Mouse (Mus musculus) forebrain, embryonic 12.5 days (tissue): ENCODE measurements at regions not wholly inside any gene's neighbourhood (a gene's known extent, or its start where the extent isn't known, plus 50 kb on each side); places are given as distances from the start of the nearest gene placed in this dataset.

Source experiments
- ATAC-seq: fragments of 200-750 bp; cut with Nextera tagmentation; 2 replicates; pipeline ENCODE4 v1.8.0; 2017; ENCODE audit warnings: moderate TSS enrichment; ENCODE audit not compliant: low FRiP score
- H3K27ac ChIP-seq: fragments of 300-500 bp; sonication (generic); 2 replicates; pipeline ENCODE4 v1.5.1; 2016; ENCODE audit warnings: mild to moderate bottlenecking
- H3K27me3 ChIP-seq: fragments of 300-500 bp; sonication (generic); 2 replicates; pipeline ENCODE4 v1.6.1; 2016; ENCODE audit warnings: mild to moderate bottlenecking
- H3K36me3 ChIP-seq: fragments of 300-500 bp; sonication (generic); replicated peaks from 2 replicates; pipeline ENCODE4 v1.6.1; 2016; ENCODE audit warnings: mild to moderate bottlenecking
- H3K4me1 ChIP-seq: fragments of 300-500 bp; sonication (generic); 2 replicates; pipeline ENCODE4 v1.6.1; 2016
- H3K4me2 ChIP-seq: fragments of 300-500 bp; sonication (generic); 2 replicates; pipeline ENCODE4 v1.6.1; 2016; ENCODE audit warnings: mild to moderate bottlenecking, moderate library complexity
- H3K4me3 ChIP-seq: fragments of 300-500 bp; sonication (generic); replicated peaks from 2 replicates; pipeline ENCODE4 v1.5.1; 2016; ENCODE audit warnings: mild to moderate bottlenecking
- H3K9ac ChIP-seq: fragments of 300-500 bp; sonication (generic); 2 replicates; pipeline ENCODE4 v1.6.1; 2016; ENCODE audit warnings: mild to moderate bottlenecking
- H3K9me3 ChIP-seq: fragments of 300-500 bp; sonication (generic); 2 replicates; pipeline ENCODE4 v1.6.1; 2016
- WGBS: fragments of 180-500 bp; shearing (Covaris S2); methylation state at CpG from one replicate; pipeline ENCODE4 v1.1.7; 2016; 5-methylcytosine and 5-hydroxymethylcytosine counted together

DNA sequence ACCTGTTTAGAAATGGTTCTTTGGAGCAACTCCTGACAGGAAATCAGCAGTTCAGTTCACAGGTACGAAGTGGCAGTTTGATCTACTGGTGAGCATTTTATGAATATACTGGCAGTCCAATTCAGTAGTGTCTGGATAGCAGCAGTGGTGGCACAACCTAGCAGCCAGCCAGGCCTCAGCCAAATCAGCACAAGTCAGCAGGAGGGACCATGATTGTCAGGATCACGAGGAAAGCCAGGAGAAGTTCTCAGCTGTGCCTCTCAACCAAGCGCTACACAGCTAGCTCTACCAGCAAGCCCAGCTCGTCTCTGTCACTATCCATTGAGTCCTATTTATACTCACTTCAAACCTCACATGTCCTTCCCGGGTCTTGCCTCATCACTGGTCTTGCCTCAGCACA is 89.3 kb upstream of the Npy start:
- no peaks in the 10 kb centered on the region for H3K36me3 ChIP-seq
- no peaks in the 10 kb centered on the region for H3K9me3 ChIP-seq
- no peaks in the 10 kb centered on the region for H3K27me3 ChIP-seq
- no peak overlapping the region for H3K9ac ChIP-seq
- H3K27ac ChIP-seq = no peak overlapping the region
- H3K4me3 ChIP-seq = no peak overlapping the region
- no peaks in the 10 kb centered on the region for H3K4me1 ChIP-seq
- 84% methylated on average over 5 of the region's 5 CpGs for WGBS
- ATAC-seq = no peak
- no peak overlapping the region for H3K4me2 ChIP-seq

DNA sequence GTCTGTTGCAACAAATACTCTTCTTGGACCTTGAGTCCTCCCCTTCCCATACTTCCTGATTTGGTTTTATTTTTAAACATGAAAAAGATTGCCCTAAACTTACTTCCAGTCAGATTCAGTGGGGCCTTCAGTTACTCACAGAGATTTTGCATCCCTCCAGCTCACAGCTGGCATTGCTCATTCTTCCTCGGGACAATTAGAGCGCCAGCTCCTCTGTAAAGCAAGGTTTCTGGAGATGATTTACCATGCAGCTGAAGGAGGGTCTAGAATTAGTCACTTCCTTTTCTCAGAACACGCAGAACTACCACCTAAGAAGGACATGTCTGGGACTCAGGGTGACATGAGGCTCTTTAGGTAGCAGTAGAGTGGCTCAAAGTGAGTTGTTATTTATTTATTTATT is 79.4 kb upstream of the Npy start:
- H3K4me2 ChIP-seq = no peak overlapping the region
- H3K27me3 ChIP-seq = no peaks in the 10 kb centered on the region
- ATAC-seq = no peak
- 85% methylated on average over 3 of the region's 3 CpGs for WGBS
- no peaks in the 10 kb centered on the region for H3K9me3 ChIP-seq
- H3K4me3 ChIP-seq = no peak overlapping the region
- no peaks in the 10 kb centered on the region for H3K36me3 ChIP-seq
- peaks cover 13% of the 10 kb centered on the region; the same call in 1 of the 2 replicates for H3K4me1 ChIP-seq
- no peak overlapping the region for H3K9ac ChIP-seq
- no peak overlapping the region for H3K27ac ChIP-seq

DNA sequence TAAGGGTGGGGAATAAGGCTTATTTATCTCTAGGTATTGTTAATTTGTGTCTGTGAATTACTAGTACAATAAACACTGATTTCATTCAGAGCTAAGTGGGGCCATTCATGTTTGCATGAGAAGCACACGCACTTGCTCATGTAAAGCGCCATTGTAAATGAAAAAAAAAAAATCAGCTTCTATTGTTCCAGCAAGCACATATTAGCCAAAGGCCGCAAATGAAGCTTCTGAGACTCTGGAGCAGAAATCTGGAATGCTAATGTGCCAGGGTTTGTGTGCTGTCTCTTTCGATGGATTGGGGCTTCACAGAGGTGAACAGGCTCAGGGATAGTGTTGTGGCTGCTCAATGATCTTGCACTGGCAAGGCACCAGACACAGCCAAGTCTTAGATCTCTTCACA is 77.2 kb upstream of the Npy start:
- no peak overlapping the region for H3K4me3 ChIP-seq
- H3K9me3 ChIP-seq = no peaks in the 10 kb centered on the region
- ATAC-seq = no peak
- H3K4me2 ChIP-seq = no peak overlapping the region
- peaks cover 13% of the 10 kb centered on the region; the same call in 1 of the 2 replicates for H3K4me1 ChIP-seq
- H3K9ac ChIP-seq = no peak overlapping the region
- H3K27ac ChIP-seq = 0 out of 2 replicates have a peak overlapping the region, but pooled peaks have one; percentile 42
- 35% methylated on average over 4 of the region's 4 CpGs for WGBS
- H3K36me3 ChIP-seq = no peaks in the 10 kb centered on the region
- H3K27me3 ChIP-seq = no peaks in the 10 kb centered on the region

DNA sequence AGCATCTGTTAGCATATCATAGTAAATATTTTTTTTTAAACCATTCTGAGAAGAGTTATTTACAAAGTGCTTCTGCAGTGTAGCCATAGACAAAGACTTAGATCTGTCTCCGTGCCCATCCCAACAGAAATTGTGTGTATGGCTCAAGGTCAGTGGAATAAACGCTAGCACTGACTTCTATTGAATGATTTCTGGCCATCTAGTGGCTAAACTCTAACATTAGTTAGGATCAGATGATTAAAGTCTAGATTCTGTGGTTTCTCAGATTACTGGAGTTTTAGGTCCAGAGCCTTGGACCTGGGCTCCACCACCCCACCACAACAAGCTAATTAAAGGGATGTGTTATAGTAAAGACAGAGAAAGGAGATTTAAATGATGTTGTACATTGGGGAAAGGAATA is 72.0 kb upstream of the Npy start:
- Histone ChIP-seq H3K27me3 (no peaks in the 10 kb centered on the region), H3K27ac (no peak overlapping the region), H3K36me3 (no peaks in the 10 kb centered on the region), H3K4me3 (no peak overlapping the region), H3K4me2 (no peak overlapping the region), H3K9ac (no peak overlapping the region), H3K4me1 (peaks cover 9% of the 10 kb centered on the region; the same call in 1 of the 2 replicates), H3K9me3 (no peaks in the 10 kb centered on the region)
- WGBS = 75% methylated on average over 2 of the region's 2 CpGs
- no peak for ATAC-seq

DNA sequence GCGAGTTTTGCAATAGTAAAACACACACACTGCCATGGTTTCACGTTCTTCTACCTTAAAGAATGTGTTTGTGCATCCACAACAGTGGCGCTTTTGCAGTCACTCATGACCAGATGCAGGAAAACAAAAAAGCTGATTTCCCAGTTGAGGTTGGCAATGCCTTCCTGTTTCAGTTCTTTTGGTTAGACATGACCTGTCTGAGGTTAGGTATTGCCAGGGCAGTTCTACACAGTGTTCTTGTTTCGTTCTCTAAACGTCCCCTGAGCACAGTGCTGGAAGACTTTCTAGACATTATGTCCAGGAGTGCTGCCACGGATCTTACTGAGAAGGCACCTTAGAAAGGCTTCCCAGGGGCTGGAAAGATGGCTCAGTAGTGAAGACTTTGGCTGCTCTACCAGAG is 62.9 kb upstream of the Npy start:
- 92% methylated on average over 6 of the region's 6 CpGs for WGBS
- H3K9me3 ChIP-seq = no peaks in the 10 kb centered on the region

DNA sequence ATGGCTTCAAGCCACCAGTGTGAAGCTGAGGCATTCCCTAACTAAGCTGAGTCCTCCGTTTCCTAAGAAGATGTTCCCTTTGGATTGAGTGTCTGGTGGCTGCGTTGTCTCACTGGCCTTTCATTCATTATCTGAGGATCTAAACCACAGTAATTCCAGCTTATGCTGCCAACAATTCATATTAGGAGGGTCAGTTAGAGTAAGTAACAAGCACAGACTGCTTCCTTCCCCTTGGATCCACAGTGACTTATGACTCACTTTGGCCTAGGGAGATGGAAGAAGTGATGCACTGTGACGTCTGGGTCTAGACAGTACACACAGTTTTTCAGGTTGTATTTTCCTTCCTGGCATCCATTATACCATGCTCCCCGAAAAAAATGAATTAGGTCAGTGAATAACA is 57.8 kb upstream of the Npy start:
- Histone ChIP-seq H3K9ac (no peak overlapping the region), H3K9me3 (no peaks in the 10 kb centered on the region), H3K4me2 (no peak overlapping the region), H3K4me3 (no peak overlapping the region), H3K36me3 (no peaks in the 10 kb centered on the region), H3K27me3 (no peaks in the 10 kb centered on the region), H3K27ac (no peak overlapping the region), H3K4me1 (no peaks in the 10 kb centered on the region)
- 87% methylated on average over 4 of the region's 4 CpGs for WGBS
- no peak for ATAC-seq

More for the DNA sequence above, 62.9 kb upstream of the Npy start:
- no peaks in the 10 kb centered on the region for H3K36me3 ChIP-seq
- H3K27ac ChIP-seq = no peak overlapping the region
- no peak for ATAC-seq
- H3K4me2 ChIP-seq = no peak overlapping the region
- no peak overlapping the region for H3K4me3 ChIP-seq
- H3K9ac ChIP-seq = no peak overlapping the region
- H3K4me1 ChIP-seq = no peaks in the 10 kb centered on the region
- H3K27me3 ChIP-seq = no peaks in the 10 kb centered on the region

DNA sequence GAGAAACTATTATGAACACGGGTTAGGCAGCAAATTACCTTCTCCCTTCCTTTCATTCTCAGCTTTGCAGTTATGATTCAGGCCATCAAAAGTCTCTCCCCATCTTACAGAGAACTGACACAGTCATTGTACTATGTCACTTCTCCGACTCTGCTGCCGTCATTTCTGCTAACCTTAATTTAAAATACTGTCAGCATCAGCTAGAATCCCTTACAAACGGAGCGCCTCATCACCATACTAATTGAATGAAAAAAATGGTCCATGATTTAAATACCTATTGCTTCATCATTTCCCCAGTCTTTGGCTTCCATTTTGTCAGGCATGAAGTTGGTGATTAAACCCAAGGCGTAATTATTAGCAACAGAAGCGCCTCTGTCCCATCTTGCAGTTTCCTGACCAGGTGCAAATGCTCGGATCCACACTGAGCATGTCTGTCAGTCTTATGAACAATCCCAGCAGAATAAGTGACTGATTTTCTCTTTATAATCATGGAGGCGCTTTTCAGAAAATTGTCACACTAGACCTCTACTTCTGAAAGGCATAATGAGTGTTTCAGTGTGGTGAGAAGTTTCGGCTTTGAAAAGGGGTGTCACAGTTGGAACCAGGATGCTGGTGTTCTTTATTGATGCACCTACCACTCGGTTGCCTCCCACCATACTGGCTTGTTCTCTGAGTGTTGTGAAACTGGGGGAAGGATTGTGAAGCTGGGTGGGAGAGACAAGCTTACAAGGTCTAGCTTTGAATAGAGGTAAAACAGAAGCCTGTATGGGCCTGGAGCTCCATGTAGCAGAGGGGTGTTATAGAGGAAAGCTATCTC is 52.4 kb upstream of the Npy start:
- no peak overlapping the region for H3K9ac ChIP-seq
- WGBS = 66% methylated on average over 11 of the region's 11 CpGs
- H3K27ac ChIP-seq = no peak overlapping the region; the same call in 1 of the 2 replicates
- H3K4me1 ChIP-seq = peaks cover 24% of the 10 kb centered on the region
- no peaks in the 10 kb centered on the region for H3K27me3 ChIP-seq
- ATAC-seq = no peak; the same call in 1 of the 2 replicates
- H3K4me3 ChIP-seq = no peak overlapping the region
- H3K9me3 ChIP-seq = no peaks in the 10 kb centered on the region
- H3K36me3 ChIP-seq = no peaks in the 10 kb centered on the region
- H3K4me2 ChIP-seq = no peak overlapping the region
